Mouse (Mus musculus) thymus, postnatal 4 days (tissue): ENCODE measurements around the gene Wasf2.

Source experiments
- DNase-seq: peaks from one replicate; pipeline ENCODE4 v3.0.0; 2021

Gene Wasf2

DNA sequence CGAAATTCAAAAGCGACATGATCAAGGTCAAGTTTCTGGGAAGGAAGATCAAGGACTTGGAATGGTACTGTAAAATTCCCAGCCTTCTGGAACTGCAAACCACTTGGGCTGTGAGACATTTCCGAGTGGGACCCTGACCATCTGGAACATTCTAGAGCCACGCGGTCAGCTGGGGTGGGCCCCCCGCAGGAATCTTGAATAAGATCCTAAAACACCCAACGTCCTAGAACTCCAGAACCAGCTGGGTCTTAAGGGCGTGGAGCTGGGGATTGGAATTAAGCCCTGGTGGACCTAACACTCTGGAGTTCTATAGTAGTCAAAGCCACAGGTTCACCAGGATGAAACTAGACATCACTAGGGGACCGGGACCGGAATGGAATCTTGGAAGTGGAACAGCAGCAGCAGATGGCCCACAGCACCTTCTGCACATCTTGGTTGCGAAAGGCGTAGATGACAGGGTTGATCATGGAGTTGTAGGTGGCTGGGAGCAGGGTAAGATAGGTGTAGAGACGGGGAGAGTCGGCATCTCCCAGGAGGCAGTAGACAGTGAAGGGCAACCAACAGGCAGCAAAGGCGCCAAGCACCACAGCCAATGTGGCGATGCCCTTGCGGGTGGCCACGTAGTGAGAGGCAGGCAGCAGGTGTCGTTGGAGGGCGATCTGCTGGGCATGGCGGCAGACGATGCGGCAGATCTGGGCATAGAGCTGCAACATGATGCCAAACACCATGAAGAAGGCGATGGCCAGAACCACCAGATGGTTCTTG is 79.9 kb downstream of the Wasf2 start:
- DNase-seq = no peak

DNA sequence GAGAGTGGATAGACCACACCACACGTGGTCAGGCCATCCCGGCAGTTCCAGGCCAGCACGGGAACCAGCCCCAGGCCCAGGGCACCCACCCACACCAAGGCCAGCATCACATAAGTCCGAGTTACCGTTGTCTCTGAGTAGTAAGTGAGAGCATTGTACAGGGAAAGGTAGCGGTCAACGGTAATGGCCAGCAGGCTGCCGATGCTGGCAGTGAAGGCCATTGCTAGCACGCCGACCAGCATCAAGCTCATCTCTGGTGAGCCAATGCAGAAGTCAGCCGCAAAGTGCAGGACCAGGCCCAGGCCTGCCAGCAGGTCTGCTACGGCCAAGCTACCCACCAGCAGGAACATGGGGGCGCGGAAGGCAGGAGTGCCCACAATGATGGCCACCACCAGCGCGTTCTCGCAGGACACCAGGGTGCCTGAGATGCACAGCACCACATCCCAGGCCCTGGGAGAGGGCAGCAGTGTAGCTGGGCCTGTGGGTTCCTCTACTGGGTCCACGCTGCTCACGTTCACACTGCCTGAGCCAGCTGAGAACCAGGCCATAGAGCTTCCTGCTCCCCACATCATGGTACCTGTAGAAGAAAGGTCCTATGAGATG is 80.6 kb downstream of the Wasf2 start:
- no peak for DNase-seq

DNA sequence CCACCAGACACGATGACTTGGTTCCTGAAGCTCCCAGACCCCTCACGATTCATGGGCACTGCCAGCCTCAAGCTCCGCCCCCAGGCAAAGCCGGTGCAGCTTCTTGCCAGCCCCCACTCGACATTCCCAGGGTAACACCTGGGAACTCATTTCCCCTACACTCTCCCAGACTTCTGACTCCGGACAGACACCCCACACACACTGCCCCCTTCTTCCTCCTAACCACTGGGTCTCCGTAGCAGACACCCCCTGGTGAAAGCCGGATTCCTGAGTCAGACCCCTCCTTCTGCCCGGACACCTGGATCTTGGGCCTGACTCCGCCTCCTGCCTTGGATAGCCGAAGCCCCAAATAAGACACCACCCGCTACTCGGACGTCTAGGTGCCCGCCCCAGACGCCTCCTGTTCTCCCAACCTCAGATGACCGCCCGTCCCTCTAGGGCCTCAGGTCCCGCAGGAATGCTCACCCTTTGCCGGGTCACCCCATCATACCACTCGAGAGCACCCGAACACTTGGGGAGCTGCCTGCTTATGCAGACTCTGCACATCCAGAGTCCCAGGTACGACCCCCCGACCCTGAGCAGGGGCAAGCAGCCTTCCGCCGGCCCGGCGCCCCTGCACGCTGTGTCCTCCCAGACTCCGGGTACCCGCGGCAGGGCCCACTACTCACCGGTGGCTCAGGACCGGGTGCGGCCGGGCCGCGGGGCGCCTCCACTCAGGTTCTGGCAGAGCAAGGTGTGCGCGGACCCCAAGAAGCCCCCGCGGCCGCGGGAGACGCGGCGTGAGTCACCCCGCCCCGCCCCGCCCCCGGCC is 81.7 kb downstream of the Wasf2 start, which contains the start of the genes Cd164l2 and Gpr3:
Gene Cd164l2, plus strand, starts transcription at position 381 of the 811 bp plus-strand sequence.
Gene Gpr3, minus strand, starts transcription at position 786 of the 811 bp plus-strand sequence.
- peak; percentile 39 for DNase-seq

DNA sequence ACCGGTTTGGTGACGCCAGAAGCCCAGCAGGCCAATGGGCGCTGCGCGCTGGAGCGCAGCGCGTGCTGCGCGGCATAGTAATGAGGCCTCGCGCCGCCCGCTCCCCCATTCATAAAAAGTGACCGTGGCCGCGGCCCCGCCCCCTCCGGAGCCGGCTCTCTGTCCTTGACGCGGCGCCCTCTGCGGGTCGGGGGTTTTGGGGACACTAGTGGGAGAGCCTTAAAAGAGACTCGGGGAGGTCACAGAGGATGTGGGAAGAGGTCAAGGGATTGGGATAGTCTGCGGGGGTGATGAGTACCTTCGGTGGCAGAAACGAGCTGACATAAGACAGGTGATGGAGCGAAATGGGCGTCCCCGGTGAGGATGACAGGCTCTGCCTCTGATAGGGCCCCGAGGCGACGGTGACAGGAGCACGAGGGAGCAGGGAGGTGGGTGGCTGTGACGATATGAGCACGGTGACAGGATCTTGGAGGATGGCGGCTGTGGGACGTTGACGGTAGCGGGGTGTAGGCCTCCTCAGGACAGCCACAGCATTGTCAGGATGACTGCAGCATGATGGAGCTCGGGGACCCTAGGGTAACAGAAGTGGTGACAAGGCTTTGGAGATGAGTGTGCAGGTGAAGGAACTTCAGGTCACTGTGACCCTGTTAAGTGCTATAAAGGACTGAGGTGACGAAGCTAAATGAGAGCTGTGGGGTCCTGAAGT is 82.4 kb downstream of the Wasf2 start:
- DNase-seq = peak; percentile 75

DNA sequence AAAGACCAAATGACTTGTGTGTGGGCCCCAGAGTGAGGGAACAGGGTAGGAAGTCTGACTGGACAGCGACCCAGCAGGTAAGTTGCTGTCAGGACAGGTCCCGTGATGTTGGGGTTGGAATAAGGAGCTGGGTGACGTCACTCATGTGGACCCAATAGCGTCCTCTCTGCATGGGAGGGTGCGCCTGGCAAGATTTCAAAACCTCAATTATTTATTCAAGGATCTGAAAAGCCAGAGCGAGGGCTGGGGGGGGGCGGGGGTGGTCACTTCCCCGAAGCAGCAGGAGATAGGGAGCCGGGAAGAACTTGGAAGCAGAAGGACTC is 82.9 kb downstream of the Wasf2 start:
- DNase-seq = no peak

GRCm38 (mm10) chr4:133213661-133214060 is 83.4 kb downstream of the Wasf2 start:
- DNase-seq = no peak

DNA sequence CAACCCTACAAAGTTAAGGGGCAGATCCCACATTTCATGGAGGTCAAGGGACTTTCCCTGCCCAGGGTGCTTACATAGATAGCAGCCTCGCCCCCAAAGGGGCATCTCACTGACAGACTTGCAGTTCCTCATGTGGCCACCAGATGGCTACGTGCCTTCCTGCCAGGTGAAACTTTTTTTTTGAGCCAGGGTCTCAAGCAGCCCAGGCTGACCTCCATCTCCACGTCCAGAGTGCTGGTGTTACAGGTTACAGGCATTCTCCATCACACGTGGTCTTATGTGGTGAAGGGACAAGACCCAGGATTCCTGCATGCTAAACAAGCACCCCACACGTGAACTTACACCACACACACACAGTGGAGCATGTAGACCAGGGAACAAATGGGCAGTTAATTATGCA is 87.3 kb downstream of the Wasf2 start:
- peak; percentile 89 for DNase-seq

- no peak for DNase-seq
These were observed 88.4 kb downstream of the Wasf2 start for GRCm38 (mm10) chr4:133218745-133219144.

- peak; percentile 48 for DNase-seq
These were observed 90.4 kb downstream of the Wasf2 start for GRCm38 (mm10) chr4:133220656-133221055.

DNA sequence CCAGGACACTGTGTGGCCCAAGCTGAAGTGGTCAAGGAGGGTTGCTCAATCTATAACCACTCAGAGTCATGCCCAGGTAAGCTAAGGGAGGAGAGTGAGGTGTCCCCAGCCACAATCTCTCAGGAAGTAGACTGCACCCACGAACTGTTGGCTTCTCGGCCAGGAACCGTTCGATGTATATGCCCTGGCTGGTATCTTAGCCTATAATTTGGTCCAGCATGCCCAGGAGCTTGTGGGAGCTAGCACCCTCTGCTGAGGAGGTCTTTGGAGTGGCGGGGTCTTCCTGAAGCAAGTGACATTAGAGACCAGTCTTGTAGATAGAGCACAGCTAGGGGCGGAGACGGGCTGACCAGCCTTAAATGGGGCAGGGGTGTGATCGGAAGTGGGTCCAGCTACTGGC is 91.4 kb downstream of the Wasf2 start:
- DNase-seq = no peak

DNA sequence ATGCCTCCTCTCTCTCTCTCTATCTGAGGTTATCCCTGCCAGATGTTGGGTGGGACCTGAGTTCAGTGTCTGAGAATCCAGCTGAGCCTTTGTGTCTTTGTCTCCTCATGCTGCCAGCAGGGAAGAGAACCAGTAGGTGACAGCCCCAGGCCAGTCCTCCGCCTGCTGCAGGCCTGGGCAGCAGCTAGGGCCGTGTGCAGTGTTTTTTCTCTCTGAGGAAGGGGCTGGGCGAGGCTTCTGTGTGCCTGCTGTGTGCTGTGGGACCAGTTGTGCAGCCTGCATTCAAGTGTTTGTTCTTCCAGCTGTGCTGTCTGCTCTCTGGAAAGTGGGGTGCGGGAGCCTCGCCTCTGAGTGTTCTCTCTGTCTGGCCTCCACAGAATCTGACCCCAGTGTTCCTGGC is 93.6 kb downstream of the Wasf2 start:
- no peak for DNase-seq

DNA sequence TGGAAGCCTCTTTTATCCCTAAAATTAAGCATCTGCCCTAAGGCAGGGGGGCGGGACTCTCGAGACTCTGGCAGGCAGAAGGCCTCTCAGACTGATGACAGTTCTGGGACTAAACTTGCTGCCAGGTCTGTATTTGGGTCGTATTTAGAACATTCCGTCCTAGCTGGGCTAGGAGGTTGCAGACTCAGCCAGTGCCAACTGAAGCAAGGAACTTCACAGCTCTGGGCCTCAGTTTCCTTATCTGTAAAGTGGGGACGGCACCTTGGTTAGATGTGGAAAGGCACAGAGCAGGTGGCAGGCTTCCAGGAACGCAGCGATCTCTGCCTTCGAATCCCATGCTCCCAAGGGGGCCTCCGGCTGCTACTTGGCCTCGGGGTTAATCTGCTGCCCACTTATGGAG is 95.8 kb downstream of the Wasf2 start:
- no peak for DNase-seq

DNA sequence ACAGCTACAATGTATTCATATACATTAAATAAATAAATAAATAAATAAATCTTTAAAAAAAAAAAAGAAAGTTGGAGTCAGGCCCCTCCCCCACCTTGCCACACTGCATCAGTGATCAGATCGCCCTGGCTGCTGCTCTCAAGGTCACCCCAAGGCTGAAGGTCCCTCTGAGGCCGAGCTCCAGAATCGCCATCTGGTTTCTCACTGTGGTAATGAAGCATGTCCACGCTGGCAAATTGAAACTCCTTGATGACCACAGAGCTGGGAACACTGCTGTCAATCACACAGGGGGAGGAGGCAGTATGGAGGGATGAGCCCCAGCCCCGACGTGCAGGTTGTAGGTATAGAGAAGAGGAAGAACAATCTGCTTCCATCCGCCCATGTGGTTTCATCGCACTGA is 97.3 kb downstream of the Wasf2 start:
- DNase-seq = peak; percentile 15

DNA sequence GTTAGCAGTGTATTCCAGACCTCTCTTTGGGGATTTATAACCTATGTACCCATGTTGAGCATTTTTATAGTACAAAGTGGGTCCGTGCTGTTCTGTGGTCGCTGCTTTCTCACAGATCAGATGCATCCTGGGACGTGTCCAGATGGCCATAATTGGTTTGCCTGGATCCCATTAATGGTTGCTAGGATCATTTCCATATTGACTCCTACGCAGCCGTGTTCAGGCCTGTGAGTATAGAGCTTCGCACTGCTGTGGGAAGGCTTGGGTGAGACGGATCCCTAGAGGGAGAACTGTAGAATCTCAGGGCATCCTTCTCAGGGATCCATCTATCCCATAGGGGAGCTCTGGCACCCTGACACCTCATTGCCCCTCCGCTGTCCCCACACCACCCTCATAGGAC is 99.3 kb downstream of the Wasf2 start:
- no peak for DNase-seq

DNA sequence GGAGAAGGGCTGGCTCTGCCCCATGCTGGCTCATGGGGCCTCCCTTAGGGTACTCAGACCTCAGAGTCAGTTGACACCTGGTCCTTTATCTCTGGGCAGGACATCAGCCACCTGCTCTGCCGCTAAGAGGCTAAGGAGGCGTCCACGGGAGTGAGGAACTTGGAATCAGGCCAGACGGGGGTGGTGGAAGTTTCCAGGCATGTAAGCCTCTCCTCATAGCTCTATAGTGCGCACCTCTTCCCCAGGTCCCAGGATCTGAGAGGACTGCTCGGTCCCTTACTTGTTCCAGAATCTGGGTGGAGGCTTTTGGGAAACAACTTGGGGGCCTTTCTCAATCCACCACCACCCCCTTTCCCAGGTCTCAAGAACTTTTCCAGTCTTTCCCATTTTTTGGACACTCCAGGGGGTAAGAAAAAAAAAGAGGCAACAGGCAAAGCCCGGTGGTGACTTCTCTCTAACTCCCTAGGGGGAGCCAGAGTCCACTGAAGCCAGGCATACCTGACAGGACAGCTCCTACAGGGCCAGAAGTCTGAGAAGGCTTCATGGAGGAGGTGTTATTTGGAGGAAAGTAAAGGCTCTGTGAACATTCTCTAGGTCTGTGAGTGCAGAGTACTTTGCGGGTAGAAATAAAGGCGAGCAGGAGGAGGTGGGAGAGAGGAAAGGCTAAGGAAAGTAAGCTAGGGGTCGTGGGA is 103.1 kb downstream of the Wasf2 start:
- peak; percentile 68 for DNase-seq

DNA sequence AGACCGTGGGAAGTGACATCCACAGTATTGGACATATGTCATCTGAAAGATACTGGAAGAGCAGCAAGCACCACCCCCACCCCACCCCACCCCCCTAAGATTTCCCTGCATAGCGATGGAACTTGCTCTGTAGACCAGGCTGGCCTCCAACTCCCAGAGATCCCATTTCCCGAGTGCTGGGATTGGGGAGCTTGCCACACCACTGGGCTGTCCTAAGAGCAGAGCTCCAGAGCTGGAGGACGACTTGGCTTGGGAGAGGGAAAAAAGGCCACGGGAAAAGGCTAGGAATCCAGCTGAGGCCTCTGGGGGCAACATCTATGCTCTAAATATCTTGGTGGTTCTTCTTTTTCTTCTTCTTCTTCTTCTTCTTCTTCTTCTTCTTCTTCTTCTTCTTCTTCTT is 104.5 kb downstream of the Wasf2 start:
- no peak for DNase-seq

DNA sequence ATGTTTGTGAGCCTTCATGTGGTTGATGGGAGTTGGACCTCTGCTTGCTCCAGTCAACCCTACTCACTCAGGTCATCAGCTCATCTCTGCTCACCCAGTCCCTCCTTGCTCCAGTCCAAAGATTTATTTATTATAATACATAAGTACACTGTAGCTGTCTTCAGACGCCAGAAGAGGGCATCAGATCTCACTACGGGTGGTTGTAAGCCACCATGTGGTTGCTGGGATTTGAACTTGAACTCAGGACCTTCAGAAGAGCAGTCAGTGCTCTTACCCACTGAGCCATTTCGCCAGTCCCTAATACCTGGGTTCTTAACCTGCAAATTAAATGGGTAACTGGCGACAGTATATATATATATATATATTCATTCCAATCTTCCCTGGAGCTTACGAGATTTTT is 105.1 kb downstream of the Wasf2 start:
- no peak for DNase-seq

DNA sequence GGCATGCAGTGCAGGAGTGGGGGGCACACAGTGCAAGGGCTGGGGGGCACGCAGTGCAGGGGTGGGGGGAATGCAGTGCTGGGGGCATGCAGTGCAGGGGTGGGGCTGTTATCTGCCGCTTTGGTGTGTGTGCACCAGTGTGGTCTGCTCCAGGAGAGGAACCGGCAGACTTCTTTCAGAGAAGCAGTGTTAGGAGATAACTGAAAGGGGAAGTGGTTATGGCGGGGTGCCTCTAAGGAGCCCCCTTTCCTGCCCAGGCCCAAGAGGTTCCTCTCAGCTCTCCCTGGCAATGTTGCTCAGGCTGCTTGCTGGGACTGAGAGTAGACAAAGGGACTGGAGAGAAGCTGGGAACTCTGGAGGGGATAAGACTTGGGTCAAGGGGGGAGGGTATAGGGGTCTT is 107.6 kb downstream of the Wasf2 start:
- DNase-seq = peak; percentile 65

DNA sequence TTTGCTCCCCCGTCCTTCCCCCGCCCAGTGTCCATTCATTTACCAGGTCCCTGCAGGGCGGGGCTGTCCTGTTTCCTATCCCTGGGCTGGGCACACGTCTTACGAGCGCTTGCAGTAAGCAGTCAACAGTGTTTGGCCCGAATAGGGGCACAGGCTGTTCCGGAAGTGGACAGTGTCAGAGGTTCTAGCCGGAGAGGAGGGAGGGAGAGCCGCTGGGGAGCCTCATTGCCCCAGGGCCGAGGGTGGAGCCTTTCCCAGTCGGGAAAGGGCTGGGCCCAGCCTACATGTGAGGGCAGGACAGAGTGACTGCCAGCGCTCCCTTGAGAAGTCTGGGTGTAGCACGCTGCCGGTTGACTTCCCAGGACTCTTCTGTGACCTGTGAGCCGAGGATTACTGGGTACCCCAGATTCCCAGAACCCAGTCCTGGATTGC is 110.2 kb downstream of the Wasf2 start, which contains the start of gene Map3k6:
Gene Map3k6, plus strand, starts transcription at position 329 of the 432 bp plus-strand sequence.
- DNase-seq = peak; percentile 43

- DNase-seq = peak; percentile 96
These were observed 110.9 kb downstream of the Wasf2 start for GRCm38 (mm10) chr4:133240934-133241908.

DNA sequence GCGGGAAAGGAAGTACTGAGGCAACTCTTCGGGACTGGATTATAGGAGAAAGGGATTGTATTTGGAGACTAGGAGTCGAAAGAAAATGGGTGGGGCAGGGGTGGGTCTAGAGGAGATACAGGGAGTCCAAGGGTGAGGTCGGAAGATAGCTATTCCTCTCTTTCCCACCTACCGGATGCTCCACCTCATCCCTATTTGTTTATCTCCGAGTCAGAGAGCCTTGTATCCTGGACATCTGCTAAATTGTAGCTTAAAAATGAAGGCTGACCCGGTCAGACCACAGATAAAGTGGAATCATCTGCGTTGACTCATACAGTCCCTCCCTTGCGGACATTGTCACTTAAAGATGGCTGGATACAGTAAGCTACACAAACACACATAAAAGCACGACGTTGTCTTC is 111.6 kb downstream of the Wasf2 start:
- DNase-seq = no peak
